In the genomic region with DNA sequence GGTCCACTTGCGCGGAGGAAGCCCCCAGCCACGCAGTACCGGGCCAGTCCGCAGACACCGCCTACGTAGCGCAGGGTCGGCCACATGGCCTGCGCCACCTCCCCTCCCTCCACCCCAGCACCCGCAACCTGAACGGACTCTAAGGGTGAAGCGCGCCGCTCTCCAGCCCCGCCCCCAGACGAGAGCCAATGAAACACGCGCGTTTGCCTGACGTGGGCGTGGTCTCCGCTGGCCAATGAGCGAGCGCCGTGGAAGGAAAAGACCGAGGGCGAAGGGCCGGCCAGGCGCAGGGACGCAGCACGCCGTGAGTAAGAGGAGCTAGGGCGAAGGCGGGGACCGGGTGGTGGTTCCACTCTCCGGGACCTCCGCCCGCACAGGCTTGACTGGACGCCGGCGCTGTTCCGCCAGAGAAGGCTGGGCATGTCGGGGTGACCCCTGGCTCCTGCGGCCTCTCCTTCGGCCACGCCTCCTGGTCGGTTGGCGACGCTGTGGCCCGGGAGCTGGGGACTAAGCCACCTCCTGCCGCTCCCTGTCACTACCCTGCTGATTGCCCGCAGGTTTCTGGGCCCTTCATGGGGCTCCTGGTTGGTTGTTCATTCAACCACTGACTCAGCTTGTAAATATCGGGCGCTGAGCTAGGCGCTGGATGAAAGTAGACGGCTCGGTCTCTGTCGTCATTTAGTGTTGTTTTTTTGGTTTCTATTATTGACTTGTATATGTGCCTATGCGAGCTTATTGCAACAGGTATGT, we compare ENCODE assay signal across 8 mouse cellular contexts. TPM values are rescaled to one million over a fixed set of nuclear protein-coding genes. Genes with fewer than 3 reads are reported as not detected.
DNase-seq lines count a peak whose midpoint lies in the region; ATAC-seq and TF ChIP-seq lines count a peak whose summit lies in the region.

A gene (minus strand): TSS at position 163 of the 750 bp plus-strand sequence.
A gene (plus strand): TSS at position 240 of the 750 bp plus-strand sequence.

- WGBS in kidney, embryonic 14.5 days, result under 1% methylated on average over 60 of the region's 60 CpGs
- WGBS in limb, embryonic 15.5 days, result under 1% methylated on average over 60 of the region's 60 CpGs

- peak within 1 kb of the TSS; percentile 66 for H3K9ac ChIP-seq in kidney, embryonic 14.5 days (ENCODE audit: low read depth, low read length)
- H3K9ac ChIP-seq in limb, embryonic 15.5 days, result peak within 1 kb of the TSS; percentile 74

- H3K9me3 ChIP-seq in kidney, embryonic 14.5 days (ENCODE audit: control insufficient read depth, low read length), result no peaks in the 10 kb centered on the region
- no peaks in the 10 kb centered on the region for H3K9me3 ChIP-seq in limb, embryonic 15.5 days

- peak; percentile 97 for ATAC-seq in kidney, embryonic 14.5 days (ENCODE audit: low FRiP score, low TSS enrichment)
- peak; percentile 92 for ATAC-seq in limb, embryonic 15.5 days (ENCODE audit: insufficient number of reproducible peaks, low FRiP score, low TSS enrichment, low read depth)

- peak; percentile 97 for DNase-seq in A20 (ENCODE audit: low read depth, low spot score)
- peak; percentile 97 for DNase-seq in heart, adult 9 months (ENCODE audit: low spot score in 2 of 2)
- peak; percentile 73 to 88 for DNase-seq in monocyte, adult 2 months (ENCODE audit: low read depth in 1 of 2, low spot score in 2 of 2)
- DNase-seq in spleen, postnatal 36 days (ENCODE audit: low spot score in 2 of 2), result peak; percentile 95 to 97

- TF ChIP-seq POLR2A in bone marrow macrophage, adult 2 months (IDR thresholded peaks at IDR 0.05; ENCODE audit: borderline replicate concordance, low read depth, low read length), result no peak
- TF ChIP-seq POLR2A in embryonic fibroblast, embryonic 13.5 days (IDR thresholded peaks at IDR 0.05; ENCODE audit: low read depth, low read length), result peak; percentile 91

- peak within 1 kb of the TSS; percentile 69 for H3K27ac ChIP-seq in bone marrow macrophage, adult 2 months (ENCODE audit: insufficient read depth, low read depth, low read length)
- H3K27ac ChIP-seq in embryonic fibroblast, embryonic 13.5 days (ENCODE audit: insufficient read depth, low read length), result peak within 1 kb of the TSS; percentile 70
- H3K27ac ChIP-seq in kidney, embryonic 14.5 days (ENCODE audit: low read depth, low read length), result peak within 1 kb of the TSS; percentile 77
- H3K27ac ChIP-seq in limb, embryonic 15.5 days, result peak within 1 kb of the TSS; percentile 91

- peaks cover 7% of the 10 kb centered on the region for H3K4me1 ChIP-seq in bone marrow macrophage, adult 2 months (ENCODE audit: control insufficient read depth, insufficient read depth, low read length)
- peaks cover 4% of the 10 kb centered on the region; the same call in 1 of the 2 replicates for H3K4me1 ChIP-seq in embryonic fibroblast, embryonic 13.5 days (ENCODE audit: control insufficient read depth, insufficient read depth, low read length)
- H3K4me1 ChIP-seq in kidney, embryonic 14.5 days (ENCODE audit: control insufficient read depth, insufficient read depth, low read length), result peaks cover 12% of the 10 kb centered on the region
- peaks cover 13% of the 10 kb centered on the region for H3K4me1 ChIP-seq in limb, embryonic 15.5 days

- no peaks in the 10 kb centered on the region for H3K27me3 ChIP-seq in kidney, embryonic 14.5 days (ENCODE audit: control insufficient read depth, insufficient read depth, low read length)
- no peaks in the 10 kb centered on the region for H3K27me3 ChIP-seq in limb, embryonic 15.5 days

- peak within 1 kb of the TSS; percentile 94 for H3K4me2 ChIP-seq in kidney, embryonic 14.5 days (replicated peaks; ENCODE audit: low read depth, low read length)
- peak within 1 kb of the TSS; percentile 88 for H3K4me2 ChIP-seq in limb, embryonic 15.5 days

- H3K36me3 ChIP-seq in kidney, embryonic 14.5 days (ENCODE audit: control insufficient read depth, insufficient read depth, low read length), result peaks cover under 1% of the 10 kb centered on the region; the same call in 1 of the 2 replicates
- peaks cover 3% of the 10 kb centered on the region for H3K36me3 ChIP-seq in limb, embryonic 15.5 days

- TF ChIP-seq CTCF in bone marrow macrophage, adult 2 months (IDR thresholded peaks at IDR 0.05; ENCODE audit: low read depth, low read length), result no peak
- TF ChIP-seq CTCF in embryonic fibroblast, embryonic 13.5 days (IDR thresholded peaks at IDR 0.05; ENCODE audit: borderline replicate concordance, insufficient read depth, low read length), result no peak

- H3K4me3 ChIP-seq in bone marrow macrophage, adult 2 months (ENCODE audit: insufficient read depth, low read length), result peak within 1 kb of the TSS; percentile 88
- H3K4me3 ChIP-seq in embryonic fibroblast, embryonic 13.5 days (ENCODE audit: insufficient read depth, low read length), result peak within 1 kb of the TSS; percentile 93
- H3K4me3 ChIP-seq in kidney, embryonic 14.5 days (ENCODE audit: low read length), result peak within 1 kb of the TSS; percentile 79
- peak within 1 kb of the TSS; percentile 87 for H3K4me3 ChIP-seq in limb, embryonic 15.5 days

RNA-seq across cellular contexts. Expression of the first gene that starts in this region (rescaled TPM):
- polyA plus RNA-seq in bone marrow macrophage, adult 2 months (2012; ENCODE audit: insufficient read depth, insufficient read length, missing spikeins), result 3.5 and 4.0 TPM in 2 replicates
- 12.0 and 12.7 TPM in 2 replicates for polyA plus RNA-seq in embryonic fibroblast, embryonic 13.5 days (2011; ENCODE audit: insufficient read length, low read depth, missing spikeins)
- 12.6 and 19.5 TPM in 2 replicates for polyA plus RNA-seq in kidney, embryonic 14.5 days (2014; fragmentation: Nextera tagmentation; extraction: Ambion mirVana)
- 18.0 and 22.7 TPM in 2 replicates for polyA plus RNA-seq in limb, embryonic 15.5 days (2015; fragmentation: Nextera tagmentation; extraction: Ambion mirVana)

RNA-seq across cellular contexts. Expression of the second gene that starts in this region (rescaled TPM):
- polyA plus RNA-seq in bone marrow macrophage, adult 2 months (2012; ENCODE audit: insufficient read depth, insufficient read length, missing spikeins), result 9.8 and 13.8 TPM in 2 replicates
- polyA plus RNA-seq in embryonic fibroblast, embryonic 13.5 days (2011; ENCODE audit: insufficient read length, low read depth, missing spikeins), result 14.8 and 17.0 TPM in 2 replicates
- polyA plus RNA-seq in kidney, embryonic 14.5 days (2014; fragmentation: Nextera tagmentation; extraction: Ambion mirVana), result 29.4 and 37.6 TPM in 2 replicates
- 28.3 and 28.8 TPM in 2 replicates for polyA plus RNA-seq in limb, embryonic 15.5 days (2015; fragmentation: Nextera tagmentation; extraction: Ambion mirVana)

Comparison
In these comparisons a context has a peak if more than half of its experiments do, and no peak if none do; other contexts are left out.
1. Peak in every context shown above with its lines: DNase-seq, ATAC-seq, H3K4me3 ChIP-seq and H3K27ac ChIP-seq.